Mouse (Mus musculus): ENCODE results near the gene Lrrc3. TPM values are rescaled to one million over a fixed set of nuclear protein-coding genes. Genes with fewer than 3 reads are reported as not detected.

The Lrrc3 gene
- polyA plus RNA-seq, 1 experiment: 1.5 TPM

DNA sequence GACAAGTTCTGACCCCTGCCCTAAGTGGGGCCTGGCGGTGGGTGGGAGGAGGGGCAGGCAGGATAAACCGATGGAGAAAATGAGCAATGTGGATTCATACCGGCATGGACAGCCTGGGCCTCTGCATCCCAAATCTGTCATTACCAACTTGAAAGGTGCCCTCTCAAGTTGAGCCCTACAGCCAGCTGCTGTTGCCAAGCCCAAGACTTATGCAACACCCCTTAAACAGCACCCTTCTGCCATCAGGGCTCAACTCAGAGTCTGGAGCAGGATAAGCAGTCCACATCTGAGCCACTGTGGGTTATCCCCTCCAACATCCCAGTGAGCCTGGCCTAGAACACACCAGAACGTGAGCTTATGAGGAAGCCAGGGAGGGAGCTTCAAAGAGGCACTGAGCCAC, 11.0 kb upstream of the Lrrc3 start:
- Histone ChIP-seq H3K4me1 (ENCODE audit: control insufficient read depth, insufficient read depth, low read length) (peaks cover 6% of the 10 kb centered on the region; the same call in 1 of the 2 replicates), H3K27ac (ENCODE audit: insufficient read depth, low read length) (no peak overlapping the region), H3K4me3 (replicated peaks; ENCODE audit: insufficient read depth, low read depth, low read length) (no peak overlapping the region), H3K27me3 (ENCODE audit: control insufficient read depth, insufficient read depth, low read length) (no peaks in the 10 kb centered on the region)
- no peak for TF ChIP-seq POLR2A (IDR thresholded peaks at IDR 0.05; ENCODE audit: borderline replicate concordance, insufficient read depth, low read length)
- TF ChIP-seq CTCF (IDR thresholded peaks at IDR 0.05; ENCODE audit: borderline replicate concordance, insufficient read depth, low read depth, low read length): no peak
- WGBS: 76% methylated on average over 4 of the region's 4 CpGs
- no peak for DNase-seq

DNA sequence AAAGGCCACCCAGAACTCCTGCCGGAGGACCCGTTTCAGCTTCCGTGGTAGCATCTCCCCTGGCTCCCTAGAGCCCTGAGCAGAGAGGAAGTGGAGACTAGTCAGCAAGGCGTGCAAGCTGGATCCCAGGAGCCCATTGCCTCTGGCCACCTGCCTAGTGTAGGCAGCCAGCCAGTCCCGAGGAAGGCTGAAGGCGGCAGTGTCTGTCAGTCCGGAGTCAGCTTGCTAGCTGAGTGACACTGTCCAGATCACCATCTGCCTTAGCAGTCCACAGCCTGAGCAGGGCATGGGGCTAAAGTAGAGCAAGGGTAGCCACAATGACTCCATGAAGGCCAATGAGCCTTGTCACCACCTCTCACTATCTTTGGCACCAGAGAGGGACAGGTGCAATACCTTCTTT, 10.3 kb upstream of the Lrrc3 start:
- DNase-seq: peak; percentile 30 to 35
- H3K4me1 ChIP-seq (ENCODE audit: control insufficient read depth, insufficient read depth, low read length): peaks cover 6% of the 10 kb centered on the region; the same call in 1 of the 2 replicates
- no peak overlapping the region for H3K4me3 ChIP-seq (replicated peaks; ENCODE audit: insufficient read depth, low read depth, low read length)
- no peaks in the 10 kb centered on the region for H3K27me3 ChIP-seq (ENCODE audit: control insufficient read depth, insufficient read depth, low read length)
- no peak overlapping the region for H3K27ac ChIP-seq (ENCODE audit: insufficient read depth, low read length)
- TF ChIP-seq CTCF (IDR thresholded peaks at IDR 0.05; ENCODE audit: borderline replicate concordance, insufficient read depth, low read depth, low read length) (no peak), POLR2A (IDR thresholded peaks at IDR 0.05; ENCODE audit: borderline replicate concordance, insufficient read depth, low read length) (no peak)
- WGBS: 5% methylated on average over 7 of the region's 7 CpGs

DNA sequence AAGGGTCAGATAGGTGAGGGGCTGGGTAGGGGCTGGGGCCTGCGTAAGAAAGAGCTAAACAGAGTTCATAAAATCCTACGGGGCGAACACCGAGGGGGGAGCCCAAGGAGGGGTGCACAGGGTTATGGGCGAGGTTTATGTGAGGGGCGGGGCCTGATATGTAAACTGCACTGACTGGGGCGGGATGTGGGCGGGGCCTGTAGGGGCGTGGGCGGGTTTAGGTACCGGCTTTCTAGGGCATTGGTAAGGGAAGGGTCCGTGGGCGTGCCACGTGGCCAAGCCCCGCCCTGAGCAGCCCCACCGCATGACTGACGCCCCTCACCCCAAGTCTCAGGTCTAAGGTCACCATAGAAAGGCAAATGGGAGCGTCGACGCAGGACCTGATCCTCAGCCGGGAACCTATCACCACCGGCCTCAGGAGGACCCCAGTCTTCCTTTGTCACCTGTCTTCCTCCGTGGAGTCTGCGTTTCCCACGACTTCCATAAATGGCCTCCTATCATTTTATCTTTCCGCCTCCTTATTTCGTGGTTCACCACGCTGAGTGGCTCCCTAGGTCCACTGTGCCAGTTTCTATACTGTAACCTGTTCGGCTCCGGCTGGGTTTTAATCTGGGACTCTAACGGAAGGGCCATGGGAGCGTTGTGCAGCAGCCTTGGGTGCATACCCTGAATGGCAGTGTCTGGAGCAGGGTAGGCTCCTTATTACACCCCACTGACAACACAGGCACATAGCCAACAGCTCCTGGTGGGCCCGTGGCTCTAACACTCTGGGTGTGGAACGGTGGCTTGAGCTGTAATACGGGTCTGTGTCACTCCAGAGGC, 769 bp upstream of the Lrrc3 start:
- Histone ChIP-seq H3K4me1 (ENCODE audit: control insufficient read depth, insufficient read depth, low read length) (peaks cover 3% of the 10 kb centered on the region; the same call in 1 of the 2 replicates), H3K27me3 (ENCODE audit: control insufficient read depth, insufficient read depth, low read length) (no peaks in the 10 kb centered on the region), H3K27ac (ENCODE audit: insufficient read depth, low read length) (no peak overlapping the region), H3K4me3 (replicated peaks; ENCODE audit: insufficient read depth, low read depth, low read length) (peak overlapping the region; percentile 96)
- 2% methylated on average over 35 of the region's 35 CpGs for WGBS
- TF ChIP-seq POLR2A (IDR thresholded peaks at IDR 0.05; ENCODE audit: borderline replicate concordance, insufficient read depth, low read length) (no peak), CTCF (IDR thresholded peaks at IDR 0.05; ENCODE audit: borderline replicate concordance, insufficient read depth, low read depth, low read length) (no peak)
- peak; percentile 42 to 48 for DNase-seq

DNA sequence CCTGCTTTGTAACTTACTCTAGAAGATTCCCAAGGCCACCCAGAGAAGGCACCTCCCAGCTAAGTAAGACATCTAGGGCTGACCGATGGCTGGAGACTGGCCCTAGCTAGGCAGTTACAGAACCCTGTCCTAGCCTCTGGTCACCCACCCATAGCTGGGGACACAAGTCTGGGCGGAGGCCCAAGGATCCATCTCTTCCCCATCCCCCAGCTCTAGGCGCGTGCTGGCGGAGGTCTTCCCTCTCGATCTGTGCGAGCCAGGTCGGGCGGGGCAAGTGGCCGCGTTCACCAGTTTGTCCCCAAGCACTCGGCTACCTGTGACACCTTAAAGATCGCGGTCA, 495 bp downstream of the Lrrc3 start:
- Histone ChIP-seq H3K27me3 (ENCODE audit: control insufficient read depth, insufficient read depth, low read length) (no peaks in the 10 kb centered on the region), H3K4me1 (ENCODE audit: control insufficient read depth, insufficient read depth, low read length) (peaks cover 3% of the 10 kb centered on the region; the same call in 1 of the 2 replicates), H3K4me3 (replicated peaks; ENCODE audit: insufficient read depth, low read depth, low read length) (peak overlapping the region; percentile 96), H3K27ac (ENCODE audit: insufficient read depth, low read length) (no peak overlapping the region)
- 2% methylated on average over 14 of the region's 14 CpGs for WGBS
- DNase-seq: no peak
- TF ChIP-seq CTCF (IDR thresholded peaks at IDR 0.05; ENCODE audit: borderline replicate concordance, insufficient read depth, low read depth, low read length) (no peak), POLR2A (IDR thresholded peaks at IDR 0.05; ENCODE audit: borderline replicate concordance, insufficient read depth, low read length) (no peak)

DNA sequence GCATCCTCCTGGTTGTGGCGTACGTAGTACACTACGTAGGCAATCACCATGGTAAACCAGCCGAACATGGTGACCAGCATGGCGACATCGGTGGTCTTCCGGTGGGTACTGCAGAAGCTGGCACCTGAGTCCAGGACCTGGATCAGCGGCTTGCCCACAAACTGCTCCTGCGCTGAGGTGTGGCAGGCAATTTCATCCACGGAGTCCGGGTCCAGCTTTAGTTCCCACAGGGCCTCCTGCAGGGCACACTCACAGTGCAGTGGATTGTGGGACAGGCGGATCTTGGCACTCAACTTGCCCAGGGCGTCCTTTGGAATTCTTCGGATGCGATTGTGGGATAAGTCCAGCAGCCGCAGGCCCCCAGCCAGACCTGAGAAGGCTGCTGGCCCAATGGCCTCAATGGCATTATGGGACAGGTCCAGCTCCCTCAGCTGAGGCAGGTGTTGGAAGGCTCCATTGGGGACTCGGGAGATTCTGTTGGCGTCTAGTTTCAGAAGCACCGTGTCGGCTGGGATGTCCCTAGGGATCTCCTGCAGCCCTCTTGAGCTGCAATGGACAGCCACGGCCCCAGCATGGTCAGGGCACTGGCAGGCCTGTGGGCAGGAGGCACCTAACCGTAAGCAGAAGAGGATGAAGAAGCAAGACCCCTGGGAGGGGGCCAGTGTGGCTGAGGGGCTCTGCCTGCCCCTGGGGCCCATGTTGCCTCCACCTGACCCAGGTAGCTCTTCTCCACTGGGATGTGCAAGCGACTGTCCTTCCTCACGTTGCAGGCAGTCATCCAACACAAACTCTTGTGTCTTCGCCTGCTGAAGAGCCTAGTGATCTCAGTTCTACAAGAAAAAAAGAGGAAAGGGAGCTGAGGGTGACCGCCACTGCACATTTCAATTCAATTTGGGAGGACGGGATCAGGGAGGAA, 1.2 kb downstream of the Lrrc3 start:
- TF ChIP-seq POLR2A (IDR thresholded peaks at IDR 0.05; ENCODE audit: borderline replicate concordance, insufficient read depth, low read length) (no peak), CTCF (IDR thresholded peaks at IDR 0.05; ENCODE audit: borderline replicate concordance, insufficient read depth, low read depth, low read length) (no peak)
- H3K27me3 ChIP-seq (ENCODE audit: control insufficient read depth, insufficient read depth, low read length): no peaks in the 10 kb centered on the region
- peaks cover 3% of the 10 kb centered on the region; the same call in 1 of the 2 replicates for H3K4me1 ChIP-seq (ENCODE audit: control insufficient read depth, insufficient read depth, low read length)
- no peak overlapping the region for H3K27ac ChIP-seq (ENCODE audit: insufficient read depth, low read length)
- WGBS: 66% methylated on average over 27 of the region's 27 CpGs
- no peak for DNase-seq
- no peak overlapping the region for H3K4me3 ChIP-seq (replicated peaks; ENCODE audit: insufficient read depth, low read depth, low read length)

DNA sequence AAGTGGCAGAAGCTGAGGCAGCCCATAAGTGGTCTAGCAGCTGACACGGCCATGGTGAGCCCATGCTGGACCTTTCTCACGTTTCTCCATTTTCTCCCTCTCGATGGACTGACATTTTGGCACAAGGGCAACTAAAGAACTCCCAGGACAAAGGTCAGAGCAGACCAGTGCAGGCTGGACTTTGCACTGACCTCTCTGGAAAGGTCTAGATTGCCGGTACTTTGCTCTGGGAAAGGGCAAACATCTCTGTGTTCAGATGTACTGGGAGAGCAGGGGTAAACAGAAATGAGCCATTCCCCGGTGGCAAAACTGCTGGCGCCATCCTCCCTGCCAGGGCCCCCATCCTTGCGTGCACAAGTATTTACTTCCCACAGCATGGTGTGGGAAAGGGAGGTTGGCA, 2.2 kb downstream of the Lrrc3 start:
- H3K27me3 ChIP-seq (ENCODE audit: control insufficient read depth, insufficient read depth, low read length): no peaks in the 10 kb centered on the region
- H3K4me1 ChIP-seq (ENCODE audit: control insufficient read depth, insufficient read depth, low read length): peaks cover 3% of the 10 kb centered on the region; the same call in 1 of the 2 replicates
- WGBS: 61% methylated on average over 7 of the region's 7 CpGs
- TF ChIP-seq POLR2A (IDR thresholded peaks at IDR 0.05; ENCODE audit: borderline replicate concordance, insufficient read depth, low read length): no peak
- TF ChIP-seq CTCF (IDR thresholded peaks at IDR 0.05; ENCODE audit: borderline replicate concordance, insufficient read depth, low read depth, low read length): no peak
- DNase-seq: no peak
- H3K27ac ChIP-seq (ENCODE audit: insufficient read depth, low read length): no peak overlapping the region
- no peak overlapping the region for H3K4me3 ChIP-seq (replicated peaks; ENCODE audit: insufficient read depth, low read depth, low read length)

DNA sequence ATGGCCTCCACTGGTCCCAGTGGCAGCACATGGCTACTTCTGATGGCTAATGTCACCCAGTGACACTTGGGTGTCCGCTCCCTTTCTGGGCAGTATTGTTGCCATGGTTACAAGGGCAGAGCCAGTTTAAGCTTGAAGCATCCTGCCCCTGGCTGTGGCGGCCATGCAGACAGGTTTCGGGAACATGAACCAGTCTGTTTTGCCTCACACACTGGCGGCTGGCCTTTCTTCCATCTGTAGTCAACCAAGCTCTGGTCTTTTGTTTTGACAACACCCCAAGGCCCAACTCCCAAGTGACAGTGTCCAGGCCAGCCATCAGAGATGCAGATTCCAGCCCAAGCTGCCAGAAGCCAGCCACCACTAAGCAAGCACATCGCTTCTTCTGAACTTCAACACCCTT, 6.8 kb downstream of the Lrrc3 start:
- WGBS: 49% methylated on average over 5 of the region's 5 CpGs

More for the DNA sequence above, 6.8 kb downstream of the Lrrc3 start:
- Histone ChIP-seq H3K27ac (ENCODE audit: insufficient read depth, low read length) (no peak overlapping the region), H3K4me3 (replicated peaks; ENCODE audit: insufficient read depth, low read depth, low read length) (no peak overlapping the region), H3K27me3 (ENCODE audit: control insufficient read depth, insufficient read depth, low read length) (no peaks in the 10 kb centered on the region), H3K4me1 (ENCODE audit: control insufficient read depth, insufficient read depth, low read length) (no peaks in the 10 kb centered on the region)
- no peak for TF ChIP-seq CTCF (IDR thresholded peaks at IDR 0.05; ENCODE audit: borderline replicate concordance, insufficient read depth, low read depth, low read length)
- no peak for TF ChIP-seq POLR2A (IDR thresholded peaks at IDR 0.05; ENCODE audit: borderline replicate concordance, insufficient read depth, low read length)
- DNase-seq: no peak
